Mouse (Mus musculus) stomach, embryonic 14.5 days (tissue): ENCODE measurements around the gene Mgst2. TPM values are rescaled to one million over a fixed set of nuclear protein-coding genes. Genes with fewer than 3 reads are reported as not detected.
A peak's percentile ranks its signal among the peaks of the same experiment; 100 is the strongest.

ENCODE experiments used
- ATAC-seq: fragments of 200-750 bp; cut with Nextera tagmentation; 2 replicates; pipeline ENCODE4 v1.8.0; 2017; ENCODE audit warnings: low read depth, moderate TSS enrichment; ENCODE audit not compliant: insufficient number of reproducible peaks, insufficient read depth, low FRiP score
- H3K27ac ChIP-seq: fragments of 300-500 bp; sonication (generic); 2 replicates; pipeline ENCODE4 v1.5.1; 2014; ENCODE audit warnings: mild to moderate bottlenecking, low read length, moderate library complexity, mixed read lengths
- H3K27me3 ChIP-seq: fragments of 300-500 bp; sonication (generic); 2 replicates; pipeline ENCODE4 v1.6.1; 2014; ENCODE audit warnings: low read length, control low read depth, mixed read lengths; ENCODE audit not compliant: control insufficient read depth, insufficient read depth
- H3K36me3 ChIP-seq: fragments of 300-500 bp; sonication (generic); 2 replicates; pipeline ENCODE4 v1.6.1; 2014; ENCODE audit warnings: mild to moderate bottlenecking, control low read depth, low read length, moderate library complexity, mixed read lengths; ENCODE audit not compliant: control insufficient read depth, insufficient read depth
- H3K4me1 ChIP-seq: fragments of 300-500 bp; sonication (generic); 2 replicates; pipeline ENCODE4 v1.6.1; 2014; ENCODE audit warnings: low read length, control low read depth, mixed read lengths; ENCODE audit not compliant: control insufficient read depth, insufficient read depth
- H3K4me2 ChIP-seq: fragments of 300-500 bp; sonication (generic); replicated peaks from 2 replicates; pipeline ENCODE4 v1.6.1; 2014; ENCODE audit warnings: low read depth, low read length, control low read depth
- H3K4me3 ChIP-seq: fragments of 300-500 bp; sonication (generic); 2 replicates; pipeline ENCODE4 v1.5.1; 2014; ENCODE audit warnings: low read depth, low read length, control low read depth
- H3K9ac ChIP-seq: fragments of 300-500 bp; sonication (generic); replicated peaks from 2 replicates; pipeline ENCODE4 v1.6.1; 2014; ENCODE audit warnings: low read depth, mild to moderate bottlenecking, control low read depth, low read length, moderate library complexity, mixed read lengths
- H3K9me3 ChIP-seq: fragments of 300-500 bp; sonication (generic); 2 replicates; pipeline ENCODE4 v1.6.1; 2016; ENCODE audit warnings: low read depth, low read length, control low read depth; ENCODE audit not compliant: control insufficient read depth
- WGBS: fragments of 180-500 bp; shearing (Covaris S2); extraction: QIAGEN DNeasy Blood & Tissue Kit; methylation state at CpG from one replicate; pipeline ENCODE4 v1.1.7; 2014; 5-methylcytosine and 5-hydroxymethylcytosine counted together
- polyA plus RNA-seq: library from polyadenylated mRNA; unstranded; fragments of >200 nt; fragmentation: Nextera tagmentation; extraction: Ambion mirVana; gene quantifications from 2 replicates; pipeline ENCODE4 v1.2.1, GENCODE M21; 2014

Gene Mgst2
- polyA plus RNA-seq, 1 experiment from 2014 or later, result 22.0 TPM

DNA sequence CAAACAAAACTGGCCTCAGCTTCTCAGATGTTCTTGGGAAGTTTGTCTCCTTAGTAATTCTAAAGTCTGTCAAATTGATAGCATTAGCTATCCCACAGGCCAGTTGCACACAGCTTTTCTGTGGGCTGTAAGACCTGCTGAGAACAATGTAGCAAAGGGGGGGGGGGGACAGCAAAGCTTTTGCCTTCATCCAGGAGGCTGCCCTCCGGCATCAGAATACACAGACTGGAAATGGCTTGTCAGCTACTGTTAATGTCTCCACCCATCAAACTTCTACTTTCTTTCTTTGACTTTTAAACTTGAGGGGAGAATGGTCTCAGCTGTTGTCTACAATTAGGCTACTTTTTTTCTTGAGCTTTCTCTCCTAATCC is 48.2 kb downstream of the Mgst2 start:
- no peak overlapping the region for H3K9ac ChIP-seq
- peaks cover 13% of the 10 kb centered on the region; the same call in 1 of the 2 replicates for H3K4me1 ChIP-seq
- peak; percentile 25; the same call in 1 of the 2 replicates for ATAC-seq
- H3K27ac ChIP-seq, result peak overlapping the region; percentile 79
- no peaks in the 10 kb centered on the region for H3K36me3 ChIP-seq
- H3K4me3 ChIP-seq, result no peak overlapping the region
- no peaks in the 10 kb centered on the region for H3K27me3 ChIP-seq
- 25% methylated on average over 1 of the region's 1 CpGs for WGBS
- no peaks in the 10 kb centered on the region for H3K9me3 ChIP-seq
- H3K4me2 ChIP-seq, result 0 out of 2 replicates have a peak overlapping the region, but pooled peaks have one; percentile 8

- peak; percentile 83 for ATAC-seq
- H3K4me2 ChIP-seq, result peak overlapping the region; percentile 25
- no peaks in the 10 kb centered on the region for H3K36me3 ChIP-seq
- H3K4me1 ChIP-seq, result peaks cover 14% of the 10 kb centered on the region; the same call in 1 of the 2 replicates
- H3K9ac ChIP-seq, result no peak overlapping the region
- 40% methylated on average over 21 of the region's 21 CpGs for WGBS
- H3K9me3 ChIP-seq, result no peaks in the 10 kb centered on the region
- H3K27me3 ChIP-seq, result no peaks in the 10 kb centered on the region
- H3K4me3 ChIP-seq, result no peak overlapping the region
- H3K27ac ChIP-seq, result peak overlapping the region; percentile 79
Observed at GRCm38 (mm10) chr3:51708746-51709411, 48.7 kb downstream of the Mgst2 start.

DNA sequence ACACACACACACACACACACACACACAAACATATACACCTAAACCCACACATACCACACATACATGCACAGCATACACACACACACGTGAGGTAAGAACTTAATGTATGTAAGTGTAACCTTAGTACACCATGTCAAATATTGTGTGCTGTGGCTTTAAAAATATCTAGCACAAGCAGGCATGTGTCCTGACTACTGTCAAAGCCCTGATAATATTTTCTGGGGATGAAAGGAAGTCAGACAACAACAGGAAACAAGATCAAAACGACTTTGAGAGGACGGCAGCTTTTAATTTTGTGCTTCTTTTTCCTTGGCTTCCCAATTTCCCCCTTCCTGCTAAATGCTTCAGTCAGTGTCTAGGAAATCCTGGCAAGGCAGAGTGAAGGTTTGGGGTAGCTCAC is 52.2 kb downstream of the Mgst2 start:
- Histone ChIP-seq H3K4me1 (peaks cover 14% of the 10 kb centered on the region; the same call in 1 of the 2 replicates), H3K9ac (no peak overlapping the region), H3K36me3 (no peaks in the 10 kb centered on the region), H3K4me3 (no peak overlapping the region), H3K4me2 (no peak overlapping the region), H3K27ac (no peak overlapping the region), H3K27me3 (no peaks in the 10 kb centered on the region), H3K9me3 (no peaks in the 10 kb centered on the region)
- WGBS, result 27% methylated on average over 3 of the region's 3 CpGs
- ATAC-seq, result no peak

GRCm38 (mm10) chr3:51713233-51713632 is 53.1 kb downstream of the Mgst2 start:
- 18% methylated on average over 8 of the region's 8 CpGs for WGBS
- H3K36me3 ChIP-seq, result no peaks in the 10 kb centered on the region
- H3K27me3 ChIP-seq, result no peaks in the 10 kb centered on the region
- ATAC-seq, result no peak
- no peaks in the 10 kb centered on the region for H3K9me3 ChIP-seq
- H3K27ac ChIP-seq, result no peak overlapping the region
- no peak overlapping the region for H3K9ac ChIP-seq
- H3K4me1 ChIP-seq, result peaks cover 11% of the 10 kb centered on the region; the same call in 1 of the 2 replicates
- no peak overlapping the region for H3K4me3 ChIP-seq
- H3K4me2 ChIP-seq, result no peak overlapping the region

GRCm38 (mm10) chr3:51714469-51714868 is 54.3 kb downstream of the Mgst2 start:
- Histone ChIP-seq H3K4me3 (no peak overlapping the region), H3K4me2 (no peak overlapping the region), H3K4me1 (0 out of 2 replicates have a peak, but pooled peaks cover 6% of the 10 kb centered on the region), H3K27me3 (no peaks in the 10 kb centered on the region), H3K9ac (no peak overlapping the region), H3K9me3 (no peaks in the 10 kb centered on the region), H3K27ac (no peak overlapping the region), H3K36me3 (no peaks in the 10 kb centered on the region)
- ATAC-seq, result no peak
- 88% methylated on average over 5 of the region's 5 CpGs for WGBS

DNA sequence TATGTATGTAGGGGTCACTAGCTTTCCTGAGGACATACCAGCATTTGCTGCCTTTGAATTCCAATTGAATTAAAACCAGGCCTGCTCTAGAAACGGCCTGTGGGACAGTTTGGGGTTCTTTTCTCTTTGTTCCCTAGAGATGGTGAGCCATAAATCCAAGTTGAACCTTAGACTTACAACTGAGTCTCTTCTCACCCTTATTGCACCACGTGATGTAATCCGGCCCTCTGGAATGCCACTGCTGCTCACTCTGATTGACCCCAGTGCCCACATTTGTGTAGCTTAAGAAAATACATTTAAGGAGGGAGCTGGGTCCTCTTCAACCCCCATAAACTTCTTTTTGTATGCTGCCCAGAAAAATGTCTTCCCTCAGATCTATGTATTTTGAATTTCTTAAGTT is 57.3 kb downstream of the Mgst2 start:
- Histone ChIP-seq H3K27me3 (no peaks in the 10 kb centered on the region), H3K9me3 (no peaks in the 10 kb centered on the region), H3K4me2 (no peak overlapping the region), H3K9ac (no peak overlapping the region), H3K27ac (no peak overlapping the region), H3K4me3 (no peak overlapping the region), H3K4me1 (0 out of 2 replicates have a peak, but pooled peaks cover 6% of the 10 kb centered on the region), H3K36me3 (no peaks in the 10 kb centered on the region)
- ATAC-seq, result no peak
- WGBS, result 41% methylated on average over 3 of the region's 3 CpGs

- H3K27me3 ChIP-seq, result no peaks in the 10 kb centered on the region
- no peak overlapping the region for H3K9ac ChIP-seq
- no peak overlapping the region for H3K4me3 ChIP-seq
- no peak for ATAC-seq
- H3K4me1 ChIP-seq, result 0 out of 2 replicates have a peak, but pooled peaks cover 6% of the 10 kb centered on the region
- H3K4me2 ChIP-seq, result no peak overlapping the region
- no peaks in the 10 kb centered on the region for H3K36me3 ChIP-seq
- H3K9me3 ChIP-seq, result no peaks in the 10 kb centered on the region
- whole genome bisulfite sequencing, result 66% methylated on average over 4 of the region's 4 CpGs
- H3K27ac ChIP-seq, result no peak overlapping the region
Observed at GRCm38 (mm10) chr3:51717909-51718308, 57.7 kb downstream of the Mgst2 start.

DNA sequence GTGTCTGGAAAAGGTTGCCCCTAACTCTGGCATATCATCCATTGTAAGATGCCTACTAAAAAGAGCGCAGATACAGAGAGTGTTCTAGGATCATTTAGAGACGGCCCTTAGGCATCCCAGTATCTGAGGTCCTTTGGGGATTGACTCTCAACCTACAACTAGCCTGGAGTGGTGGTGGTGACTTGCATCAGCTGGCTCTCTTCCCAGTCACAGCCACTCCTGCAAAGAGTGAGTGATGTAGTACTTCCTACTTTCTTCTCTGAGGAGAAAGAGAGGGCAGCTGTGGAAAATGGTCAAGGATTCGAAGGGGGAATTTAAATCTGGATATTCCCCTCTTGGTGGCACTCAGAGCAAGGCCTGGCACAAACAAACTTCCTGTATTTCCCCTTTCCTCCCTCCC is 59.2 kb downstream of the Mgst2 start:
- no peak overlapping the region for H3K4me3 ChIP-seq
- H3K9me3 ChIP-seq, result no peaks in the 10 kb centered on the region
- no peak overlapping the region for H3K4me2 ChIP-seq
- no peaks in the 10 kb centered on the region for H3K27me3 ChIP-seq
- H3K9ac ChIP-seq, result no peak overlapping the region
- no peak overlapping the region for H3K27ac ChIP-seq
- ATAC-seq, result no peak
- H3K4me1 ChIP-seq, result no peaks in the 10 kb centered on the region
- no peaks in the 10 kb centered on the region for H3K36me3 ChIP-seq
- 76% methylated on average over 3 of the region's 3 CpGs for WGBS

GRCm38 (mm10) chr3:51719982-51720381 is 59.8 kb downstream of the Mgst2 start:
- Histone ChIP-seq H3K36me3 (no peaks in the 10 kb centered on the region), H3K4me3 (no peak overlapping the region), H3K4me1 (no peaks in the 10 kb centered on the region), H3K4me2 (no peak overlapping the region), H3K27me3 (no peaks in the 10 kb centered on the region), H3K9me3 (no peaks in the 10 kb centered on the region), H3K9ac (no peak overlapping the region), H3K27ac (no peak overlapping the region)
- WGBS, result 56% methylated on average over 1 of the region's 1 CpGs
- ATAC-seq, result no peak
